Mouse (Mus musculus) bone marrow macrophage, adult 2 months (primary cell): ENCODE measurements around the gene Gas6. TPM values are rescaled to one million over a fixed set of nuclear protein-coding genes. Genes with fewer than 3 reads are reported as not detected.
A peak's percentile ranks its signal among the peaks of the same experiment; 100 is the strongest.

Experiments used
- H3K27ac ChIP-seq: 2 replicates; pipeline ENCODE4 v1.5.1; 2012; ENCODE audit warnings: low read depth, low read length; ENCODE audit not compliant: insufficient read depth
- H3K4me1 ChIP-seq: 2 replicates; pipeline ENCODE4 v1.6.1; 2012; ENCODE audit warnings: low read length; ENCODE audit not compliant: control insufficient read depth, insufficient read depth
- H3K4me3 ChIP-seq: 2 replicates; pipeline ENCODE4 v1.5.1; 2012; ENCODE audit warnings: mild to moderate bottlenecking, low read length, moderate library complexity; ENCODE audit not compliant: insufficient read depth
- CTCF ChIP-seq: IDR thresholded peaks from 2 replicates; pipeline ENCODE4 v1.5.1; 2012; ENCODE audit warnings: low read depth, mild to moderate bottlenecking, low read length, moderate library complexity
- POLR2A ChIP-seq: IDR thresholded peaks from 2 replicates; pipeline ENCODE4 v1.6.1; 2012; ENCODE audit warnings: mild to moderate bottlenecking, low read depth, low read length, borderline replicate concordance
- polyA plus RNA-seq: library from polyadenylated mRNA; stranded (reverse); fragments of >200 nt; gene quantifications from 2 replicates; pipeline ENCODE4 v1.2.4, GENCODE M21; 2012; ENCODE audit not compliant: missing spikeins, insufficient read depth, insufficient read length

Gas6 gene
- polyA plus RNA-seq, 1 experiment, result 319 TPM

DNA sequence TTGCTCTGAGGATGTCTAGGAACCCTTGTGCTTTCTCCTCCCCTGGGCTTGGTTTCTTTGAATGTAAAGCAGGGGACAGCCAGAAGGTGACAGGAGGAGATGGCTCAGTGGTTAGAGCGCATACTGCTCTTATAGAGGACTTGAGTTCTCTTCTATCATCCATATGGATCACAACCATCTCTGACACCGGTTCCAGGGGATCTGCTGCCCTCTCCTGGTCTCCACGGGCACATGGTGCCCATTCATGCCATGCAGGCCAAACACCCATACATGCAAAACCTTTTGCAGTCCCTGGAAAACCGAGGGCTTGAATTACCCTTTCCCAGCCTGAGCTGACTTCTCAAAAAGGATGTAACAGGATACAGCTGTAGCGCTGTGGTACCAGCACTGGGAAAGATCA, 27.3 kb downstream of the Gas6 start:
- Histone ChIP-seq H3K27ac (no peak overlapping the region), H3K4me3 (no peak overlapping the region), H3K4me1 (no peaks in the 10 kb centered on the region)
- no peak for TF ChIP-seq CTCF
- no peak for TF ChIP-seq POLR2A

DNA sequence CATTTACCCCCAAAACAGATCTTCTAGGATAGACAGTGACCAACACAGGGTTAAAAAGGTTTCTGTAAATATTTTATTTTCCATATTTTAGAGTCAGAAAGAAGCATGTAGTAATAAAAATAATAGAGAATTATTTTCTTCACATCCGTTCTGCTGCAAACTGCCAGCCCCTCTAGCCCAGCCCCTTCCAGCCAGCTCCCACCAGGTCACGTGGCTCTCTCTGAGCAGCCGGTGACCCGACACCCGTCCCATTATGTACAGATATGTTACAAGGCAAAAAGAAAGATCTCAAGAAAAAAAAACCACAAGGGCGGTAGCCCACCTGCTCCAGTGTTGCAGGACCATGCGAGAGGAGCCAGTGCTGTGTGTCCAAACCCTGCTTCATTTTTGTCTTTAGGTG, 29.0 kb downstream of the Gas6 start:
- H3K4me3 ChIP-seq, result no peak overlapping the region
- H3K27ac ChIP-seq, result no peak overlapping the region
- TF ChIP-seq POLR2A (no peak), CTCF (no peak)
- no peaks in the 10 kb centered on the region for H3K4me1 ChIP-seq

DNA sequence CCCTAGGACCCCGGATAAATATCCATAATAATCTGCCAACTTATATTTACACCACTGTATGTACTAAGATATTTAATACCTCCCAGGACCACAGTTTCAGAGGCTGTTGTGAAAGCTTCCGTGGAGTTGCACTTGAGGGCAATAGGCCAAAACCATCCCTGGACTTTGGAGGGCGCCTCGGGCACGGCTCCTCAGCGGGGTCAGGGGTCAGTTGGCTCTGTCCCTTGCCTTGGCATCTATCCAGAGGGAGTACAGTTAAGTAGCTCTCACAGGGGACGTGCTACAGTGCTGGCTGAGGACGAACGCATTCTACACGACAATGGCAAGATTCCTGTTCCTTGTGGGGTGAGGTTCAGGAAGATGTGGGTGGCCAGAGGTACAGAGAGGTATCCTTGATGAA, 31.9 kb downstream of the Gas6 start:
- Histone ChIP-seq H3K4me1 (no peaks in the 10 kb centered on the region), H3K27ac (no peak overlapping the region), H3K4me3 (no peak overlapping the region)
- TF ChIP-seq CTCF (no peak), POLR2A (no peak)

DNA sequence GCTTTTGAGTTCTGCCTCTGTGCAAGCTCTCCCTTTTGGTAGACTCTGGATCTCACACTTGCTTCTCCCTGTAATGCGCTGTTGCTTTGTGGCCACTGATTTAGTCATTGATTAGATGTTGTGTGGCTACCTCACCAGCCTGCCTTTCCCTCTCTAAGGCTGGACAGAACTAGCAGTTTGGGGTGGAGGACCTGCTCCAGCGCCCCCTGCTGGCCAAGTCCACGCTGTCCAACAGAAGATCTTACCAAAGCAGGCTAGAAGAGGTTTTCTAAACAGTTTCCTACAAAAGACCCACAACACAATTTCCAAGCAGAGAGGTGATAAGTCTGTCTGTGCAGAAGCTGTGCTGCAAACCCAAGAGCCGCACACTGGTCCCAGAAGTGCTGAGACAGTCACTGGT, 32.4 kb downstream of the Gas6 start:
- TF ChIP-seq CTCF (peak; percentile 96), POLR2A (no peak)
- H3K4me3 ChIP-seq, result no peak overlapping the region

DNA sequence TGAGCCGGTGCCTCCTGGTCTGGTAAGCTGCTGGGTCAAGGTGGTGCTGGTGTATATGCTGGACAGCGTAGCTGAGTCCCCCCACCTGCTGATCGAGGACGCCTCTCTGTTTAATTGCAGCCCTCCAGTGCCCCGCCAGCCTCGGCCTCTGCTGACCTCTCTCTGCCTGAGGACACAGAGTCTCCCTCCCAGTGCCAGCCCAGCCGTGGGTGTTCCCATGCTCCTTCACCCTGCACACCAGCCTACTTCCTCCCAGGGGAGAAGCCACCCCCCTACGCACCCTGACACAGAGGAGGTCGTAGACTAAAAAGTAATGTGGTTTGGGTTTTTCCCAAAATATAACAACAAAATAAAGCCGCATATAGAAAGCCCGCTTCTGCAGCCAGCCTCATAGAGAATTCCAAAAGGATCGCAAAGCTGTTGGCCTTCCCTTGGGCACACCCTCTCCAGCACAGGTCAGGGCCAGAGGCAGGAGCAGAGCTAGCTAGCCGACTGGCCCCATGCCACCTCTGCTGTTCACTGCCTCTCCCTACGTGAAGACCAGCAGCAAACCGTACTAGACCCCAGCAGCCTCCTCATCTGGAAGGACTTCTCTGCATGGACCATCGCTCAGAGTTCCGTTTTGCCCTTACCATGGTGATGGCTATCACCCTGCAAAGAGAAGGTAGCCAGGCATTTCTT, 33.1 kb downstream of the Gas6 start:
- TF ChIP-seq POLR2A, result no peak
- TF ChIP-seq CTCF, result no peak
- no peaks in the 10 kb centered on the region for H3K4me1 ChIP-seq
- H3K4me3 ChIP-seq, result no peak overlapping the region
- no peak overlapping the region for H3K27ac ChIP-seq

More for the DNA sequence above, 32.4 kb downstream of the Gas6 start:
- H3K4me1 ChIP-seq, result no peaks in the 10 kb centered on the region
- no peak overlapping the region for H3K27ac ChIP-seq

DNA sequence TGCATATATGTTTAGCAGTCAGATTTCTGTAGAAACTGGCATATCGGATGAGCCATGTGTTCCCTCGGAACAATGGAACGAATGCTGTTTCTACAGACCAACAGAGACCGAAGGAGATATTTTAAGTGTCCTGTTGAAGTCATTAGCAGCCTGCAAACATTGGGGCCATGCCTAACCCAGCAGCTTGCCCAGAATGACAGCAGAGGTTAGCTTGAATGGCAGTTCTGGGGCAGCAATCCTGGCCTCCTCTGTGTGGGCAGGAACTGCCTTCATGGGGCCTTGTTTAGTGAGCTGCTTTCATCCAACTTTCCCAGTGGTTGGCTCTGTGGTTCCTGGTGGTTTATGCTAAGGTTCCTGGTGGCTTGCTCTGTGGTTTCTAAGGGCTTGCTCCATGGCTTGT, 34.9 kb downstream of the Gas6 start:
- no peaks in the 10 kb centered on the region for H3K4me1 ChIP-seq
- H3K4me3 ChIP-seq, result no peak overlapping the region
- no peak overlapping the region for H3K27ac ChIP-seq
- no peak for TF ChIP-seq POLR2A
- no peak for TF ChIP-seq CTCF

DNA sequence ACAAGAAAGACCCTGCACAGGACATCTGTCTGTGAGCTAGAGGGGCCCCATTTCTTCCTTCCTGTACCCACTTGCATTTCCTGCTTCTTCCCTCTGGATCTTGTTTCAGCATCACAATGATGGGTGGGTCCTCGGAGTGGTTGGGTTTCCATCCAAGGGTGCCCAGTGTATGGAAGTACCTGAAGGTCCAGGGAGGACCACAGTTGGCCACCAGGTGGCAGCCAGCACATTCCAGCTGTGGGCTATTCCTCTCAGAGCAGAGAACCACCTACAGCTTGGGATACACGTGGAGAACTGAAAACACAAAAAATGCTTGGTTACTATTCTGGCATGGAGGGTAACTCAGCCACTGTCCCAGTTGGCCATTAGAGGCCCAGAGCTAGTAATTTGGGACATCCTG, 39.0 kb downstream of the Gas6 start:
- no peak overlapping the region for H3K27ac ChIP-seq
- no peak overlapping the region for H3K4me3 ChIP-seq
- no peaks in the 10 kb centered on the region for H3K4me1 ChIP-seq
- TF ChIP-seq CTCF (peak; percentile 40), POLR2A (no peak)

DNA sequence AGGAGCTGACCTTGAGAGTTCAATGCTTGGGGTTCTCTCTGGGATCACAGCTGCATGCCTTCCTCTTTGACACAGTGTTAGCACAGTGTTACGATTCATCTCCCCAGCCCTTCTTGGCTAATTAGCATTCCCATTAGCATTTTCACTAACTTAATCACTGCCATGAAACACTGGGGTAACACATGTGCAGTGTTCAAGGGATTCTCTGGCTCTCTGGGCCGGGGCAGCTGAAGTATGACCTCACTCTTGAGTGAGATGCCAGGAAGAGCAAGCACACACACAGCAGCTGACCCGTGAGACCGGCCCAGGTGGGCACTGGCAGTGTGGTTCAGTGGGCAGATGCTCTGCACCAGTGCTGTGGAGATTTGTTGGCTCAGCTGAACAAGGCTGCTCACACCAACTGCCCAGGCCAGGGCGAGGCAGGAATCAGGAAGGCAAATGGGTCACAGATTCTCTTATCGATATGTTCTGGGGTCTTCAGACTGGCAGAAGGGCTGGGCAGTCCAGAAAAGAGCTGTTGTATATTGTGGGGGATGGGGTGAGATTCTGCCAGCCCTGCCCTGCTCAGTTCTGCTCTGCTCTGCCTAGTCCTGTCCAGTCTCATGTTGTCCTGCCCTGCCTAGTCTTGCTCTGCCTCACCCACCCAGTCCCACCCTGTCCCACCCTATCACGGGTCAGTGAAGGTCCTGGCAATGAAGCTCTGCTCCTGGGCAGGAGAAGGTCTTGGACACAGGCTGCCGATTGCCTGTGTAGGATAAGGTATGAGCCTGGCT, 39.8 kb downstream of the Gas6 start:
- Histone ChIP-seq H3K27ac (no peak overlapping the region), H3K4me1 (no peaks in the 10 kb centered on the region), H3K4me3 (no peak overlapping the region)
- TF ChIP-seq CTCF (no peak), POLR2A (no peak)

DNA sequence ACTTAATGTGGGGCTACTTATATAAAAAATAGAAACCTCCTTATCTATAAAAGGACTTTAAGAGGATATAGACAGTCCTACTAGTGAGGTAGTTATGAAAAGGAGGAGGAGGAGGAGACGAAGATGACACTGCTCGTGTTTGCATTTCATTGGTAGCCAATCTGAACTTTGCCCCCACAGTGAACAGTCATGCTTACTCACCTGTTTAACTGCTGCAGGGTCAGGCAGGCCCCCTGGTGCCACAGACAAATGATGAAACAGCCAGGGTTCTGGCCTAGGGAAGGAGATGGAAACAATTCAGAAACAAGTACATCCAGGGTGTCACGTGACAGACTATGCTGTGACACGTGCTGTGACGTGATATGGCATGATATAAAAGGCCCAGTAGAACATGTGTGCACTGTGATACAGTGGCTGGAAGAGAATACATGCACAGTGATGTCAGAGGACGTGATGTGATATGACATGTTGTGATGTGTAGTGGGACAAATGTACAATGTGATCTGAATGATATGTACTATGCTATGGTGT, 42.5 kb downstream of the Gas6 start:
- no peak overlapping the region for H3K27ac ChIP-seq
- no peak overlapping the region for H3K4me3 ChIP-seq
- no peak for TF ChIP-seq POLR2A
- TF ChIP-seq CTCF, result no peak
- H3K4me1 ChIP-seq, result no peaks in the 10 kb centered on the region

DNA sequence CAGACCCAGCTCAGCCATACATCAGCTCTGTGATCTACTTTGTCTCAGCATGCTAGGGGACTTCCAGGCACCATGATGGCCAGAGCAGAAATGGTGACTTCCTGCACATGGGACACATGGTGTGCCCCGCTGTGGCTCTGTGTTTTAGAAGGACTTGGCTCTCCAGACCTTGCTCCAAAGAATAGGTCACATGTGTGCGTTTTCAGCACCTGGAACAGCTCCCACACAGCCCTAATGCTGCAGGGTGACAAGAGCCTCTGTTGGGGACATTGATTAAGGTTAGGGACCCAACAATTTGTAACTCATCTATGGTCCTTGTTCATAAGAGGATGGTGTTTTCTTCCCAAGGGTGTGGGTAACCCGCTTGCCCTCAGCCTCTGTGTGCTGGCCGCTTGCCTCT, 46.1 kb downstream of the Gas6 start:
- no peaks in the 10 kb centered on the region for H3K4me1 ChIP-seq
- H3K27ac ChIP-seq, result no peak overlapping the region
- H3K4me3 ChIP-seq, result no peak overlapping the region
- TF ChIP-seq CTCF, result no peak
- no peak for TF ChIP-seq POLR2A
